Mouse (Mus musculus) small intestine, adult 2 months (tissue): ENCODE results near the gene Ccdc160.

Experiments used
- CTCF ChIP-seq: fragments of 200-500 bp; IDR thresholded peaks from 2 replicates; pipeline ENCODE4 v1.5.1; 2012; ENCODE audit warnings: low read depth, mild to moderate bottlenecking, control low read depth, inconsistent platforms, low read length, moderate library complexity, mixed read lengths; ENCODE audit not compliant: insufficient replicate concordance, insufficient read length; ENCODE audit errors: extremely low read depth
- POLR2A ChIP-seq: fragments of 200-500 bp; IDR thresholded peaks from 2 replicates; pipeline ENCODE4 v1.6.1; 2012; ENCODE audit warnings: low read depth, mild to moderate bottlenecking, control low read depth, inconsistent platforms, low read length, moderate library complexity

DNA sequence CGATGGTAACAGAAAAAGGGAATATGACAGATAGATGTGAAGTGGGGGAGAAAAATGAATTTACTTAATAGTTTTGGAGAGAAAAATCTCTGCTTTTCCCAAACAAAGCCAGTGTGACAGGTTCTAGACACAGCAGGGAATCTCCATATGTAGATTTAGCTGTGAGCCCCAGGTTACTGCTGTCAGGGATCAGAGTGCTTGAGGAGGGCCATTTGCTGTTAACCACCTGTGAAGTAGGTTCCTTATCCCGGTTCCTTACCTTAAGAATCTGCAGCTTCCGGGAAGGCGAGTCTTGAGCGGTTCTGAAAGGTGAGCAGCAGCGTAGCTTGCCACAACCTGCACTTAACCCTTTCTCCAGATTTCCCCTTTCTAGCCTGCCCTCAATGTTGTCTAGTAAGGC lies 1.9 kb downstream of the Ccdc160 start:
- TF ChIP-seq POLR2A: no peak
- TF ChIP-seq CTCF: no peak
